Mouse (Mus musculus): Measurements from ENCODE around the gene Rhoj. TPM values are rescaled to one million over a fixed set of nuclear protein-coding genes. Genes with fewer than 3 reads are reported as not detected.
"Not testable (repeated sequence)": the region's sequence is repeated elsewhere in the genome, so short reads cannot be mapped to it uniquely, and the experiment has no call there.

Rhoj gene
- total RNA-seq, 2 experiments from 2014 or later: 6.8 to 8.5 TPM

- DNase-seq (ENCODE audit: low spot score in 2 of 2): no peak
- intact Hi-C loops (cut with DNase I): no loop called here
These were observed 31.8 kb downstream of the Rhoj start for GRCm38 (mm10) chr12:75339894-75340293.

- no peak for DNase-seq (ENCODE audit: low spot score in 2 of 2)
- intact Hi-C loops (cut with DNase I): no loop called here
These were observed 32.2 kb downstream of the Rhoj start for GRCm38 (mm10) chr12:75340331-75340730.

- no peak for DNase-seq (ENCODE audit: low spot score in 2 of 2)
- intact Hi-C loops (cut with DNase I): no loop called here
These were observed 40.4 kb downstream of the Rhoj start for GRCm38 (mm10) chr12:75348551-75348950.

- DNase-seq (ENCODE audit: low spot score in 2 of 2); intact Hi-C loops (cut with DNase I): not testable (repeated sequence)
These were observed 41.4 kb downstream of the Rhoj start for GRCm38 (mm10) chr12:75349537-75349936.

- intact Hi-C loops (cut with DNase I): no loop called here
- DNase-seq (ENCODE audit: low spot score in 2 of 2): no peak
These were observed 42.6 kb downstream of the Rhoj start for GRCm38 (mm10) chr12:75350750-75351149.

GRCm38 (mm10) chr12:75351846-75352245 is 43.7 kb downstream of the Rhoj start:
- intact Hi-C loops (cut with DNase I): no loop called here
- DNase-seq (ENCODE audit: low spot score in 2 of 2): no peak

GRCm38 (mm10) chr12:75352410-75352809 is 44.3 kb downstream of the Rhoj start:
- intact Hi-C loops (cut with DNase I): no loop called here
- no peak for DNase-seq (ENCODE audit: low spot score in 2 of 2)

- intact Hi-C loops (cut with DNase I): no loop called here
These were observed 46.2 kb downstream of the Rhoj start for GRCm38 (mm10) chr12:75354354-75354753.

GRCm38 (mm10) chr12:75357781-75358180 is 49.7 kb downstream of the Rhoj start:
- intact Hi-C loops (cut with DNase I): no loop called here
- DNase-seq (ENCODE audit: low spot score in 2 of 2): no peak

More at GRCm38 (mm10) chr12:75354354-75354753, 46.2 kb downstream of the Rhoj start:
- no peak for DNase-seq (ENCODE audit: low spot score in 2 of 2)

GRCm38 (mm10) chr12:75358714-75359113 is 50.6 kb downstream of the Rhoj start:
- intact Hi-C loops (cut with DNase I): no loop called here
- no peak for DNase-seq (ENCODE audit: low spot score in 2 of 2)

GRCm38 (mm10) chr12:75359500-75359899 is 51.4 kb downstream of the Rhoj start:
- DNase-seq (ENCODE audit: low spot score in 2 of 2): no peak
- intact Hi-C loops (cut with DNase I): no loop called here

- no peak for DNase-seq (ENCODE audit: low spot score in 2 of 2)
- intact Hi-C loops (cut with DNase I): no loop called here
These were observed 51.9 kb downstream of the Rhoj start for GRCm38 (mm10) chr12:75359921-75360482.

GRCm38 (mm10) chr12:75362456-75362855 is 54.3 kb downstream of the Rhoj start:
- intact Hi-C loops (cut with DNase I): no loop called here
- no peak for DNase-seq (ENCODE audit: low spot score in 2 of 2)

- no peak for DNase-seq (ENCODE audit: low spot score in 2 of 2)
- intact Hi-C loops (cut with DNase I): no loop called here
These were observed 56.3 kb downstream of the Rhoj start for GRCm38 (mm10) chr12:75364416-75364815.

GRCm38 (mm10) chr12:75365621-75366124 is 57.6 kb downstream of the Rhoj start:
- intact Hi-C loops (cut with DNase I): no loop called here
- no peak for DNase-seq (ENCODE audit: low spot score in 2 of 2)

GRCm38 (mm10) chr12:75367371-75367770 is 59.2 kb downstream of the Rhoj start:
- DNase-seq (ENCODE audit: low spot score in 2 of 2): no peak
- intact Hi-C loops (cut with DNase I): no loop called here

GRCm38 (mm10) chr12:75368527-75368926 is 60.4 kb downstream of the Rhoj start:
- intact Hi-C loops (cut with DNase I): no loop called here

GRCm38 (mm10) chr12:75369418-75369851 is 61.3 kb downstream of the Rhoj start:
- intact Hi-C loops (cut with DNase I): no loop called here

More at GRCm38 (mm10) chr12:75368527-75368926, 60.4 kb downstream of the Rhoj start:
- DNase-seq (ENCODE audit: low spot score in 2 of 2): no peak

GRCm38 (mm10) chr12:75374437-75374836 is 66.3 kb downstream of the Rhoj start:
- no peak for DNase-seq (ENCODE audit: low spot score in 2 of 2)
- intact Hi-C loops (cut with DNase I): no loop called here

More at GRCm38 (mm10) chr12:75369418-75369851, 61.3 kb downstream of the Rhoj start:
- DNase-seq (ENCODE audit: low spot score in 2 of 2): no peak

- DNase-seq (ENCODE audit: low spot score in 2 of 2): no peak
- intact Hi-C loops (cut with DNase I): no loop called here
These were observed 66.9 kb downstream of the Rhoj start for GRCm38 (mm10) chr12:75375060-75375459.

- DNase-seq (ENCODE audit: low spot score in 2 of 2): no peak
- intact Hi-C loops (cut with DNase I): no loop called here
These were observed 68.0 kb downstream of the Rhoj start for GRCm38 (mm10) chr12:75376126-75376525.
